Mouse (Mus musculus) heart, postnatal 0 days (tissue): ENCODE results near the gene Gstm7. TPM values are rescaled to one million over a fixed set of nuclear protein-coding genes. Genes with fewer than 3 reads are reported as not detected.
A peak's percentile ranks its signal among the peaks of the same experiment; 100 is the strongest.
"Not testable (repeated sequence)": the region's sequence is repeated elsewhere in the genome, so short reads cannot be mapped to it uniquely, and the experiment has no call there.

Experiments
- ATAC-seq: fragments of 200-750 bp; cut with Nextera tagmentation; 2 replicates; pipeline ENCODE4 v1.8.0; 2017; ENCODE audit warnings: low read depth, moderate number of reproducible peaks, moderate library complexity; ENCODE audit not compliant: insufficient read depth
- DNase-seq: peaks from one replicate; pipeline ENCODE4 v3.0.0-alpha.2; 2016; ENCODE audit warnings: low spot score
- H3K27ac ChIP-seq: fragments of 300-500 bp; sonication (generic); 2 replicates; pipeline ENCODE4 v1.5.1; 2014; ENCODE audit warnings: low read depth, mild to moderate bottlenecking
- H3K27me3 ChIP-seq: fragments of 300-500 bp; sonication (generic); 2 replicates; pipeline ENCODE4 v1.6.1; 2014; ENCODE audit warnings: low read length, mixed read lengths; ENCODE audit not compliant: control insufficient read depth, insufficient read depth
- H3K36me3 ChIP-seq: fragments of 300-500 bp; sonication (generic); replicated peaks from 2 replicates; pipeline ENCODE4 v1.6.1; 2014; ENCODE audit warnings: low read length, mixed read lengths; ENCODE audit not compliant: control insufficient read depth, insufficient read depth
- H3K4me1 ChIP-seq: fragments of 300-500 bp; sonication (generic); 2 replicates; pipeline ENCODE4 v1.6.1; 2014; ENCODE audit warnings: antibody characterized with exemption; ENCODE audit not compliant: control insufficient read depth, insufficient read depth
- H3K4me2 ChIP-seq: fragments of 300-500 bp; sonication (generic); 2 replicates; pipeline ENCODE4 v1.6.1; 2014; ENCODE audit warnings: low read depth, mild to moderate bottlenecking, low read length, moderate library complexity
- H3K4me3 ChIP-seq: fragments of 300-500 bp; sonication (generic); 2 replicates; pipeline ENCODE4 v1.5.1; 2014; ENCODE audit warnings: low read depth, low read length
- H3K9ac ChIP-seq: fragments of 300-500 bp; sonication (generic); replicated peaks from 2 replicates; pipeline ENCODE4 v1.6.1; 2014; ENCODE audit warnings: low read depth, low read length, mixed read lengths
- H3K9me3 ChIP-seq: fragments of 300-500 bp; sonication (generic); replicated peaks from 2 replicates; pipeline ENCODE4 v1.6.1; 2016; ENCODE audit warnings: low read length; ENCODE audit not compliant: control insufficient read depth
- CTCF ChIP-seq: IDR thresholded peaks from 2 replicates; pipeline ENCODE4 v1.5.1; 2016; ENCODE audit warnings: antibody characterized with exemption, control low read depth, low read depth
- EP300 ChIP-seq: IDR thresholded peaks from 2 replicates; pipeline ENCODE4 v1.6.1; 2016; ENCODE audit warnings: antibody characterized with exemption, low read depth
- WGBS: fragments of 180-500 bp; shearing (Covaris S2); extraction: QIAGEN DNeasy Blood & Tissue Kit; methylation state at CpG from one replicate; pipeline ENCODE4 v1.1.7; 2014; 5-methylcytosine and 5-hydroxymethylcytosine counted together
- polyA plus RNA-seq: library from polyadenylated mRNA; unstranded; fragments of >200 nt; fragmentation: Nextera tagmentation; extraction: Ambion mirVana; gene quantifications from 2 replicates; pipeline ENCODE4 v1.2.1, GENCODE M21; 2015
- total RNA-seq: library from RNA; depleted of rRNA; stranded (reverse); fragments of >200 nt; gene quantifications from 2 replicates; pipeline ENCODE4 v1.2.3, GENCODE M21; 2014; ENCODE audit warnings: low replicate concordance

The Gstm7 gene
- total and polyA plus RNA-seq, 2 experiments from 2014 or later: 35.0 to 51.2 TPM

DNA sequence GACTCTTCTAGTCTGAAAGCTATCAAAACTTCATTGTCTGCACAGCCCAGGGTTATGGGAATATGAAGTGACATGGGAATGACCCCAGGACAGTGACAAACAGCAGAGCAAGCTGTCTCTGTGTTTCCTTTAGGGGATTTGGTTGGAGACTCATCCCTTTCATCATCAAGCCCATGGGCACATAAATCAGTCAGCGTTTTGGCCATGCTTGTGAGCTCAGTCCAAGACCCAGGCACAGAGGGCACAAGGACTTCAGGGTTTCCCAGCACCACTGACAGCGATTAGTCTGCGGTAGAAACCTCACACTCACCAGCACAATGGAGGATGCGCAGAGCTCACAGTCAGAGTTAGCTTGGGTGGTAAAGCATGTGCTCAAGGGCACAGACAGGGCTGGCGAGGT is 22.3 kb upstream of the Gstm7 start:
- WGBS: 82% methylated on average over 5 of the region's 5 CpGs
- Histone ChIP-seq H3K4me3 (no peak overlapping the region), H3K27me3 (no peaks in the 10 kb centered on the region), H3K4me1 (0 out of 2 replicates have a peak, but pooled peaks cover 3% of the 10 kb centered on the region), H3K4me2 (no peak overlapping the region), H3K9ac (no peak overlapping the region), H3K27ac (no peak overlapping the region), H3K9me3 (no peaks in the 10 kb centered on the region), H3K36me3 (no peaks in the 10 kb centered on the region)
- DNase-seq (no peak), ATAC-seq (no peak)
- TF ChIP-seq CTCF: no peak
- TF ChIP-seq EP300: no peak

DNA sequence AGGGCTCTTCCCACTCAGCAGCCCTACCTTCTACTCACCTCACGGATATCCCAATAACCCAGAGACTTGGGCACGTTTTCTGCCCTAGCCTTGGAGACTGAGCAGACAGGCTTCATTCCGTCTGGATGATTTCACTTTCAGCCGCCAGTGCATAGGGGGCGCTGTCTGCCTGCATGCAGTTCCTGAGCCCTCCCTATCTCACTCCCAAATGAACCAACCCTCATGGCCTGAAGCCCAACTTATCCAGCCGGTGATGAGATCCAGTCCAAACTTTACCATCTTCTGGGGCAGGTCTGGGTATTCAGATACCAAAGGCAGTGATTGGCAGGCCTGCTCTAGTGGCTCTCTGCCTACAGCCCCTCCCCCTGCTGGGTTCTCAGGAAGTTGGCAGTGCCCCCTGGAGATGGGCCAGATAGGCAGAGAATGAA is 21.7 kb upstream of the Gstm7 start:
- Histone ChIP-seq H3K4me1 (0 out of 2 replicates have a peak, but pooled peaks cover 3% of the 10 kb centered on the region), H3K4me3 (no peak overlapping the region), H3K27ac (no peak overlapping the region), H3K36me3 (no peaks in the 10 kb centered on the region), H3K4me2 (no peak overlapping the region), H3K9ac (no peak overlapping the region), H3K9me3 (no peaks in the 10 kb centered on the region), H3K27me3 (no peaks in the 10 kb centered on the region)
- 15% methylated on average over 6 of the region's 6 CpGs for WGBS
- DNase-seq (peak; percentile 69), ATAC-seq (peak; percentile 83)
- peak; percentile 76 for TF ChIP-seq CTCF
- TF ChIP-seq EP300: no peak

DNA sequence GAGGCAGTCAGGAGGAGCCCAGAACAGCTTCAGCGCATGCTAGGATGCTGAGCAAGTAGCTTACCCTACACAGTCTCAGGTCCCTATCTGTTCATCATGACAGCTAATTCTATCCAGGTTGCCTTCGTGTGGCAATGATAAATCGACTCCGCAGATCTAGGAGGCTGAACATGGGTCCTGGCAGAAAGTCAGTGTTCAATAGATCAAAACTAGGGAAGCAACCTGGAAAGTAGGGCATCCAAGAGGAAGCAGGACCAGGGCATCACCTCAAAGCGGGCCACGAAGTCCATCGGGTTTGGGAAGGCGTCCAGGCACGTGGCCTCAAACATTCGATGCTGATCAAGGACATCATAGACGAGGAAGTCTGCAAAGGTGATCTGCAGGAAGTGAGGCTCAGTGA is 18.9 kb upstream of the Gstm7 start:
- WGBS: 81% methylated on average over 11 of the region's 11 CpGs
- no peak for ATAC-seq
- TF ChIP-seq EP300 (no peak), CTCF (no peak)

DNA sequence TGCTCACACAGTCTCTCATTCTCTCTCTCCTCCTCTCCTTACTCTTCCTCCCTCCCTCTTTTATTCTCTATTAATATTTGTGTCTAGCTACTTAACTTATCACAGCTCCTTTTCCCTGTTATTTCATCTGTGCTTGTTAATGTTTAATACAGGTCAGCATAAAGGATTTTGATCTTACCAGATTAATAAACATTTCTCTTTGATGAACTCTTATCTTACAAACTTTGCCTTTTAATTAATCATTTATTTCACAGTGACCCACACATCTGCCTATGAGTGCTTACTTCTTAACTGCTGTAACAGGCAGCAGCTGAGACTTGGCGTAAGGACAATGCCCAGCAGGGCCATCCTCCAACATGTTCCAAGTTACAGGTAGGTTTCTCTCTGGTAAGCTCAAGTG is 17.8 kb upstream of the Gstm7 start:
- 80% methylated on average over 1 of the region's 1 CpGs for WGBS
- not testable (repeated sequence) for H3K4me3 ChIP-seq, H3K9ac ChIP-seq, H3K9me3 ChIP-seq, H3K27ac ChIP-seq, H3K4me1 ChIP-seq, H3K27me3 ChIP-seq, ATAC-seq, H3K4me2 ChIP-seq, H3K36me3 ChIP-seq, DNase-seq

More for the DNA sequence above, 18.9 kb upstream of the Gstm7 start:
- Histone ChIP-seq H3K36me3 (no peaks in the 10 kb centered on the region), H3K4me2 (no peak overlapping the region), H3K9ac (no peak overlapping the region), H3K9me3 (no peaks in the 10 kb centered on the region), H3K4me3 (no peak overlapping the region), H3K27ac (no peak overlapping the region), H3K4me1 (0 out of 2 replicates have a peak, but pooled peaks cover 3% of the 10 kb centered on the region), H3K27me3 (no peaks in the 10 kb centered on the region)
- no peak for DNase-seq

DNA sequence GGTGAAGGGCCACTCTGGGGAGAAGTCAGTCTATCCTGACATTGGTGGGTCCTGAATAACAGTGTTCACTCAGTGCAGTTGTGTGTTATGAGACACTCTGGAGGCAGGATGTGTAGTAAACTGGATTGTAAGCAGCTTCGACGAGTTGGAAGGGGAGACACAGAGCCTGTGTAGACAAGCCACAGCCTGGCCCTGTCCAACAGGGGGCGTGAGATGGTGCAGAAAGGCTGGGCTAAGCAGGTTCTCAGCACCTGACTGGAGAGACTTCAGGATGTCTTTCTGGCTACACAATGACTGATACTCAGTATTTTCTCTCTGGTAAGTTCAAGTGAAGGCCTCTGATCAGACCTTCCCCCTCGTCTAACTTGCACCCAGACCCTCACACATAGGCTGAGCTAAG is 14.1 kb upstream of the Gstm7 start:
- WGBS: 56% methylated on average over 4 of the region's 4 CpGs
- Histone ChIP-seq H3K9ac (no peak overlapping the region), H3K4me2 (no peak overlapping the region), H3K9me3 (no peaks in the 10 kb centered on the region), H3K36me3 (no peaks in the 10 kb centered on the region), H3K4me1 (peaks cover 10% of the 10 kb centered on the region; the same call in 1 of the 2 replicates), H3K4me3 (no peak overlapping the region), H3K27ac (no peak overlapping the region), H3K27me3 (no peaks in the 10 kb centered on the region)
- no peak for DNase-seq
- TF ChIP-seq EP300 (no peak), CTCF (no peak)
- ATAC-seq: no peak

DNA sequence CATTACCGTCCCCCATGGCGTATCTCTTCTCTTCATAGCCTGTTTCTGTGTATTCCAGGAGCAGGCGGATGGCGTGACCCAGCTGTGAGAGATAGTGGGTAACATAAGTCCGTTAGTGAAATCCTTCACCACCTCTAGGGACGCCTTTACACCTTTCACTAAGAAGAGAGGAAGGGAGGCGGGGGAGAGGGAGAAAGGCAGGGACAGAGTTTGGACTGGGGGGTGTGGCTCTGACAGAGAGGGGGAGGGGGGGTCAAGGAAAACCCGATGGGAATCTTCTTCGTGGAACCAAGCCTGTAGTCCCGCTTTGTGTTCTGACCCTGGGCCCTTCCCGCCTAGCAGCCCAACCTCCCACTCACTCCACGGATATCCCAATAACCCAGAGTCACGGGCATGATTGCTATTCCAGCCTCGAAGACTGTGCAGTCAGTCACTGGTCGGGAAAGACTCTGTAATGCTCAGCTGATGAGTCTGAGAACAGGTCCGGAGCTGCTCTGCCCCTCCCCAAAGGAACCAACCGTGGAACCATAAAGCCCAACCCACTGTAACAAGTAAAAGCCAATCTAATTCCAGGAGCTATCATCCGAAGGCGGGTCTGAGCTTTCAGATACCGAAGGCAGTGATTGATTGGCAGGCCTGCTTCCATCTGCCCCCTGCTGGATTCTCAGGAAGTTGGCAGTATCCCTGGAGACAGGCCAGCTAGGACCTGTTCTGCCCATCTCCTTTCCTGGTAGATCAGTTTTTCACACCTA is 11.8 kb upstream of the Gstm7 start, which contains the start of gene Gstm6:
Gene Gstm6 (minus strand): TSS at position 511 of the 752 bp plus-strand sequence.
- peak; percentile 71 for DNase-seq
- Histone ChIP-seq H3K36me3 (no peaks in the 10 kb centered on the region), H3K4me1 (peaks cover 14% of the 10 kb centered on the region; the same call in 1 of the 2 replicates), H3K9me3 (no peaks in the 10 kb centered on the region), H3K27me3 (no peaks in the 10 kb centered on the region), H3K4me3 (peak within 1 kb of the TSS; percentile 20), H3K27ac (no peak within 1 kb of the TSS), H3K9ac (no peak within 1 kb of the TSS), H3K4me2 (peak within 1 kb of the TSS; percentile 48)
- ATAC-seq: peak; percentile 62
- WGBS: 14% methylated on average over 20 of the region's 20 CpGs
- TF ChIP-seq CTCF (peak; percentile 58), EP300 (no peak)
